Mouse (Mus musculus): Measurements from ENCODE around the gene Fbxw5. TPM values are rescaled to one million over a fixed set of nuclear protein-coding genes. Genes with fewer than 3 reads are reported as not detected.

The Fbxw5 gene
- polyA plus RNA-seq, 1 experiment from 2014 or later = 83.3 TPM

GRCm38 (mm10) chr2:25480541-25480940 lies 20.0 kb upstream of the Fbxw5 start:
- H3K9ac ChIP-seq = no peak overlapping the region
- peaks cover 27% of the 10 kb centered on the region for H3K27me3 ChIP-seq (replicated peaks)
- H3K27ac ChIP-seq (ENCODE audit: poor library complexity, severe bottlenecking) = no peak overlapping the region
- H3K4me3 ChIP-seq = no peak overlapping the region
- H3K4me2 ChIP-seq = no peak overlapping the region
- H3K4me1 ChIP-seq (replicated peaks) = no peaks in the 10 kb centered on the region
- no peaks in the 10 kb centered on the region for H3K36me3 ChIP-seq
- WGBS = 73% methylated on average over 1 of the region's 1 CpGs
- no peak for ATAC-seq (ENCODE audit: insufficient number of reproducible peaks, low FRiP score)
- no peaks in the 10 kb centered on the region for H3K9me3 ChIP-seq (replicated peaks)

- Histone ChIP-seq H3K36me3 (no peaks in the 10 kb centered on the region), H3K4me3 (no peak overlapping the region), H3K27me3 (replicated peaks) (peaks cover 20% of the 10 kb centered on the region), H3K4me1 (replicated peaks) (no peaks in the 10 kb centered on the region), H3K9ac (no peak overlapping the region), H3K4me2 (no peak overlapping the region), H3K27ac (ENCODE audit: poor library complexity, severe bottlenecking) (no peak overlapping the region), H3K9me3 (replicated peaks) (no peaks in the 10 kb centered on the region)
- 19% methylated on average over 7 of the region's 7 CpGs for WGBS
- no peak for ATAC-seq (ENCODE audit: insufficient number of reproducible peaks, low FRiP score)
Measured at GRCm38 (mm10) chr2:25482969-25483368, 17.6 kb upstream of the Fbxw5 start.

- Histone ChIP-seq H3K4me3 (no peak overlapping the region), H3K9ac (no peak overlapping the region), H3K4me2 (no peak overlapping the region), H3K4me1 (replicated peaks) (no peaks in the 10 kb centered on the region), H3K27ac (ENCODE audit: poor library complexity, severe bottlenecking) (no peak overlapping the region), H3K9me3 (replicated peaks) (no peaks in the 10 kb centered on the region), H3K36me3 (no peaks in the 10 kb centered on the region), H3K27me3 (replicated peaks) (peaks cover 19% of the 10 kb centered on the region)
- ATAC-seq (ENCODE audit: insufficient number of reproducible peaks, low FRiP score) = no peak
- WGBS = 71% methylated on average over 11 of the region's 11 CpGs
Measured at GRCm38 (mm10) chr2:25484901-25485647, 15.5 kb upstream of the Fbxw5 start.

GRCm38 (mm10) chr2:25487965-25488670 lies 12.4 kb upstream of the Fbxw5 start:
- H3K9ac ChIP-seq = no peak overlapping the region
- H3K9me3 ChIP-seq (replicated peaks) = no peaks in the 10 kb centered on the region
- no peak overlapping the region for H3K4me2 ChIP-seq
- no peaks in the 10 kb centered on the region for H3K36me3 ChIP-seq
- peaks cover 26% of the 10 kb centered on the region for H3K27me3 ChIP-seq (replicated peaks)
- H3K27ac ChIP-seq (ENCODE audit: poor library complexity, severe bottlenecking) = no peak overlapping the region
- ATAC-seq (ENCODE audit: insufficient number of reproducible peaks, low FRiP score) = peak; percentile 17; the same call in 1 of the 2 replicates
- WGBS = 72% methylated on average over 6 of the region's 6 CpGs
- H3K4me3 ChIP-seq = no peak overlapping the region
- no peaks in the 10 kb centered on the region for H3K4me1 ChIP-seq (replicated peaks)

GRCm38 (mm10) chr2:25488671-25489068 lies 11.9 kb upstream of the Fbxw5 start:
- WGBS = 69% methylated on average over 7 of the region's 7 CpGs
- H3K27ac ChIP-seq (ENCODE audit: poor library complexity, severe bottlenecking) = no peak overlapping the region
- no peak overlapping the region for H3K4me3 ChIP-seq
- H3K9ac ChIP-seq = no peak overlapping the region
- no peak for ATAC-seq (ENCODE audit: insufficient number of reproducible peaks, low FRiP score)
- no peaks in the 10 kb centered on the region for H3K4me1 ChIP-seq (replicated peaks)
- no peaks in the 10 kb centered on the region for H3K9me3 ChIP-seq (replicated peaks)
- H3K36me3 ChIP-seq = no peaks in the 10 kb centered on the region
- peaks cover 21% of the 10 kb centered on the region; the same call in 1 of the 2 replicates for H3K27me3 ChIP-seq (replicated peaks)
- H3K4me2 ChIP-seq = no peak overlapping the region

- Histone ChIP-seq H3K9me3 (replicated peaks) (no peaks in the 10 kb centered on the region), H3K27me3 (replicated peaks) (peaks cover 15% of the 10 kb centered on the region; the same call in 1 of the 2 replicates), H3K4me2 (no peak overlapping the region), H3K9ac (no peak overlapping the region), H3K4me3 (no peak overlapping the region), H3K36me3 (no peaks in the 10 kb centered on the region), H3K4me1 (replicated peaks) (peaks cover 3% of the 10 kb centered on the region), H3K27ac (ENCODE audit: poor library complexity, severe bottlenecking) (no peak overlapping the region)
- no peak for ATAC-seq (ENCODE audit: insufficient number of reproducible peaks, low FRiP score)
- WGBS = 76% methylated on average over 5 of the region's 5 CpGs
Measured at GRCm38 (mm10) chr2:25492988-25493387, 7.6 kb upstream of the Fbxw5 start.

GRCm38 (mm10) chr2:25493476-25493961 lies 7.0 kb upstream of the Fbxw5 start, which contains the start of gene Lcn12:
Gene Lcn12, minus strand, starts transcription at chr2:25493911.
- WGBS = 77% methylated on average over 5 of the region's 5 CpGs
- Histone ChIP-seq H3K27me3 (replicated peaks) (peaks cover 11% of the 10 kb centered on the region; the same call in 1 of the 2 replicates), H3K4me1 (replicated peaks) (peaks cover 8% of the 10 kb centered on the region), H3K4me3 (no peak within 1 kb of the TSS), H3K36me3 (no peaks in the 10 kb centered on the region), H3K9ac (no peak within 1 kb of the TSS), H3K9me3 (replicated peaks) (no peaks in the 10 kb centered on the region), H3K27ac (ENCODE audit: poor library complexity, severe bottlenecking) (no peak within 1 kb of the TSS), H3K4me2 (no peak within 1 kb of the TSS)
- ATAC-seq (ENCODE audit: insufficient number of reproducible peaks, low FRiP score) = no peak

- H3K4me2 ChIP-seq = no peak overlapping the region
- H3K27ac ChIP-seq (ENCODE audit: poor library complexity, severe bottlenecking) = no peak overlapping the region
- H3K9me3 ChIP-seq (replicated peaks) = no peaks in the 10 kb centered on the region
- H3K9ac ChIP-seq = no peak overlapping the region
- no peaks in the 10 kb centered on the region for H3K36me3 ChIP-seq
- no peaks in the 10 kb centered on the region; the same call in 1 of the 2 replicates for H3K27me3 ChIP-seq (replicated peaks)
- 41% methylated on average over 4 of the region's 4 CpGs for WGBS
- ATAC-seq (ENCODE audit: insufficient number of reproducible peaks, low FRiP score) = no peak
- H3K4me3 ChIP-seq = no peak overlapping the region
- H3K4me1 ChIP-seq (replicated peaks) = peaks cover 16% of the 10 kb centered on the region
Measured at GRCm38 (mm10) chr2:25496462-25496861, 4.1 kb upstream of the Fbxw5 start.

- WGBS = 55% methylated on average over 6 of the region's 6 CpGs
- Histone ChIP-seq H3K27me3 (replicated peaks) (no peaks in the 10 kb centered on the region), H3K27ac (ENCODE audit: poor library complexity, severe bottlenecking) (no peak overlapping the region), H3K4me2 (no peak overlapping the region), H3K36me3 (peaks cover 4% of the 10 kb centered on the region), H3K4me1 (replicated peaks) (peaks cover 22% of the 10 kb centered on the region), H3K9me3 (replicated peaks) (no peaks in the 10 kb centered on the region), H3K4me3 (no peak overlapping the region), H3K9ac (peak overlapping the region; percentile 6; the same call in 1 of the 2 replicates)
- ATAC-seq (ENCODE audit: insufficient number of reproducible peaks, low FRiP score) = no peak
Measured at GRCm38 (mm10) chr2:25497846-25498575, 2.5 kb upstream of the Fbxw5 start.

GRCm38 (mm10) chr2:25498622-25499478 lies 1.7 kb upstream of the Fbxw5 start:
- Histone ChIP-seq H3K4me2 (no peak overlapping the region), H3K4me1 (replicated peaks) (peaks cover 22% of the 10 kb centered on the region), H3K4me3 (no peak overlapping the region), H3K9ac (no peak overlapping the region), H3K27ac (ENCODE audit: poor library complexity, severe bottlenecking) (no peak overlapping the region), H3K36me3 (peaks cover 12% of the 10 kb centered on the region), H3K9me3 (replicated peaks) (no peaks in the 10 kb centered on the region), H3K27me3 (replicated peaks) (no peaks in the 10 kb centered on the region)
- ATAC-seq (ENCODE audit: insufficient number of reproducible peaks, low FRiP score) = no peak
- 62% methylated on average over 15 of the region's 15 CpGs for WGBS
